Mouse (Mus musculus) spleen, postnatal 10 days (tissue): Measurements from ENCODE around the gene B3galnt1.
"Not testable (repeated sequence)": the region's sequence is repeated elsewhere in the genome, so short reads cannot be mapped to it uniquely, and the experiment has no call there.

Experiments used
- DNase-seq, 2 experiments: peaks; one replicate each; pipeline ENCODE4 v3.0.0; 2021 to 2022; ENCODE audit warnings: low spot score in 2 of 2

The B3galnt1 gene

DNA sequence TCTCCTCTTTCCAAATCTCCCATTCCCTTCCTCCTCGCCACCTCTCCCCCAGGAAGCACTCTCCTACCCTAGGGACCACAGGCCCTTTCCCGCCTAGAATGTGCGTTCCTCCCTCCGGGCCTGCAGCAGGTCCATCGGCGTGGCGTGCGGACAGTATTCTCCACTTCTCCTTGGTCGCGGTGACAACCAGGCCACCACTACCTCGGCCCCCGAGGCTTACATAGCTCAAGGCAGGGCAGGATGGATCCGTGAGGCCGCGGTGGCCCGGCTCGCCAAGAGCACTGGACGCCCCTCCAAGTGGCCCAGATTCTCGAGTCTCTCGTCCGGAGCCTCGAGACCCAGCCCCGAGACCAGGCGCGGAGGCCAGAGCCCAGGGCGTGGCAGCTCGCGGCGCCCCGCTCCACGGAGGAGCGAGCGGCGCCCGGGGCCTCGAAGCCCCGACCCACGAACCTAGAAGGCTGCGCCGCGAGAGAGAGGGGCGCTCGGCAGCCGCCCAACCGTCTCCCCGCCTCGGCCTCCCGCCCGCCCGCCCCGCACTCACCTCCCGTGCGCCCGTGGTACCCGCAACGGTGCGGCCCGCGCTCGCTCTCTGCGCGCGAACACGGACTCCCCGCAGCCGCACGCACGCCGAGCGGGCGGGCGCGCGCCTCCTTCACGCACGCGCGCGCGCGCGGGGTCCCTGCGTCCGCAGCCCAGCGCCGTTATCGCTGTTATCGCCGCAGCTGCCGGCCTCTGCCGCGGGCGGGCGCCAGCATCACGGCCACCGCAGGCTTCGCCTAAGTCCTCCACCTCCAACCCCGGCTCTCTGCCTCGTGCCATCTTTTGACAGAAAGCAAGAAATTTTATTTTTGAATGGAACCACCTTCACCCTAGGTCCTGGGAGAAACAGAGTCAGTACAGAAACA is at the start of gene B3galnt1:
B3galnt1 (minus strand) TSS at position 700 of the 905 bp plus-strand sequence.
- DNase-seq = peak; percentile 9 to 49

DNA sequence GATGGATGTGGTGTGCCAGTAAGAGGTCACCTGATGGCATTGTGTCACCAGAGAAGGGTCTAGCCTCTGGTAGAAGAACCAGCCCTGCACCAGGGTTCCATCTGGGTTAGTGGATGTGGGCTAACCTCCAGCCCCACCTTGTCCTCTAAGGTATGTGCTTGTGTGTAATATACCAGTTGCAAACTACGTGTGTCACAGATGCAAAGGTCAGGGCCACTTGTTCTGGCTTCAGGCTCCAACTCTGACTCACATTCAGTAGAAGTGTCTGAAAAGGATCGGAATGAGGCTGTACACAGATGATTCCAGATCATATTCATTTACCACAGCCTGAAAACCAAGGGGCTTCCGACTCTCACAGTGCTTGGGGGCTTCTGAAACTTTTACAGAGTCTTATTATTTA is 35.8 kb upstream of the B3galnt1 start:
- DNase-seq = no peak

DNA sequence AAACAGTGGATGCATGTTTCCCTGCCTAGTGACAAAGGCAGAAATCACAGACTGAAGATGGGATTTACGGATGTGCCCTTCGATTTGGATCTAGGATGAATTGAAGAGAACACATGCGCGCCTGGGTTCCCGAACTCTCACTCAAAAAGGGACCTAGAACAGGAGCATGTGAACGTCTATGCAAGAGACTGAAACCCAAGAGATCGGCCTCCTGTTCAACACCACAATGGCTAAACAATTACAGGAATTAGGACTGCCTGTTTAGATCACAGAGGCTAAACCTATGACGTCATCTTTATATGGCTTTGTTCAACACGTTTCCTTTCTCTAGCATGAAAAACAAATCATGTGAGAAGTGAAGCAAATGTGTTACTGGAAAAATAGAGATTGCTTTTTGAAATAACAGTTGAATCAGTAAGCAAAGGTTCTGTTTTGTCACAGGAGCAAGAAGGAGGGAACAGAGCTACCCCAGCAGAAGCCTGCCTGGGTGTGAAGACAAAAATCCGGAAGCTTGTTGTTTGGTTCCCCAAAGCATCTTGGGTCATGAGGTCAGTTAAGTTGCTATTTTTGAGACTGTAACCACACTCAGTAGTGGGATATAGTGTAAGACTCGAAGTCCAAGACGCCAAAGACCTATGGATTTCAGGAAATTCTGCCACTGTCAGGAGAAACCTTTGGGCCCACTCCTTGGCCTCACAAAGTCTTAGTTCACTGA is 35.1 kb upstream of the B3galnt1 start:
- DNase-seq = no peak

DNA sequence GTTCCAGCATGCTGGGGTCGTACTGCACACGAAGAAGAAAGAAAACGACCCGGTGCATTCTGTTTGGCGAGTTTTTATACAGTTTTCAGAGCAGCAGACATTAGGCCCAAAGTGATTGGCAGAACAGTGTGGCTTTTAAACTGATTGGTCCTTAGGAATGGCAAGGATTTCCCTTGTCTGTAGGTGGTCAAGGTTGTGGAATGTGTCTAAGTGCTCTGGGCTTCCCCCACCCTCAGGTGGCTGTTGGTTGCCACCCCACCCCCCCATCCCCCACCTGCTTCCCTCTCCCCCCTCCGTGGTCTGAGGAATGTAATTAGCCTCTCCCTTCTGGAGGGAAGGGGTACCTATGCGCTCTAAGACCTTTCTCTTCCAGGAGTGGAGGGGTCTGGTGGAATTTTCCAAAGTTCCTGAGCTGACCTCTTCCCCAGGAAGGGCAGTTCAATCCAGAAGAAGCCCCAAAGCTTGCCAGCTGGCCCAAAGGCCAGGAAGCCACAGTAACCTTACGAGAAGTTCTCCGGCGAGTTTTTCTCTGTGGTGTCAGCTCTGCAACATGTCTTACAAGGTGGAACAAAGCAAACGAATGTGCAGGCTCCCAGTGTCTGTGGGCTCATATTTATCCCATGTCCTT is 28.3 kb upstream of the B3galnt1 start:
- DNase-seq = no peak

DNA sequence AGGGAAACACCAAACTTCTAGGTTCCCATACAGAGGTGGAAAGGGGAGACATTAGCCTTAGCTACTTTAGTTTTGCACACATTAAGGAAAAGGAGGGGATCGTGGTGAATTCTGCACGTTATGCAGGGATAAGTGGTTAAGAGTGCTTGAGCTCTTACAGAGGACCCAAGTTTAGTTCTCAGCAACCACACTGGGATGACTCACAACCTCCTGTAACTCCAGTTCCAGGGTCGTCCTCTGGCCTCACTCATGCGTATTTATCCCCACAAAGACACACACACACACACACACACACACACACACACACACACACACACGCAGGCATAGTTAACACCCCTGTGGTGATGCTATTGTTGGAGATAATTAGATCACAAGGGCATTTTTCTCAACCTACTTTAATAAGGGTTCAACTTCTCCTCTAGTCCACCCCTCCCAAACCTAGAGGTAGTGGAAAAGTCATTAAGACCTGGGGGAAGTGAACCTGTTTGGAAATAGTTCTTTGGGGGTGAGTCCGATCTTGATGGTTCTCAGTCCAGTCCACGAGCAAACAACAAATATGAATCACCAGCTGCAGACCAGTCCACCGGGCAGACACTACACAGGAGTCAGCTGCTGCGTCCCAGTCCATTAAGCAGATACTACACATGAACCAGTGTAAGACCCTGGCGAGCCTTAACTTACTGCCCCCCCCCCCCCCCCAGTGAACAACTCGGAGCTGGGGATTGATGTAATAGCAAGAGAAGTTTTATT is 27.6 kb upstream of the B3galnt1 start:
- no peak for DNase-seq

DNA sequence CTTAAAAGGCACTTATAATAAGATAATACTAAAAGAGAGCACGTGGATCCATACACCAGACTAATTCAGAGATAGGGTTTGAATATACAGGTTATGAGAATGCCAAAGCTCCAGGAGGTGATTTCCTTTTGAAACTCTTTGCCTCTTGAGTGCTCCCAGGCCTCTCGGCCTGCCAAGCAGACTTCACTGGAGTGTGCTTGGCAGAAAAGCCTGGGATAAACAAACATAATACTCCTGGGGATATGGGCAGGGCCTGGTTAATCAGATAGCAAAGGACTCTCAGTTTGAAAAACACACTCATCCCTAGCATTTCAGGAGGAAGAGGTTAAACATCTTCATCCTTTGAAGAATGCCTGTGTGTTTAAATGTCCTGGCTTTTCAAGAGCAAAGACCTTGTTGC is 25.4 kb upstream of the B3galnt1 start:
- DNase-seq = no peak

DNA sequence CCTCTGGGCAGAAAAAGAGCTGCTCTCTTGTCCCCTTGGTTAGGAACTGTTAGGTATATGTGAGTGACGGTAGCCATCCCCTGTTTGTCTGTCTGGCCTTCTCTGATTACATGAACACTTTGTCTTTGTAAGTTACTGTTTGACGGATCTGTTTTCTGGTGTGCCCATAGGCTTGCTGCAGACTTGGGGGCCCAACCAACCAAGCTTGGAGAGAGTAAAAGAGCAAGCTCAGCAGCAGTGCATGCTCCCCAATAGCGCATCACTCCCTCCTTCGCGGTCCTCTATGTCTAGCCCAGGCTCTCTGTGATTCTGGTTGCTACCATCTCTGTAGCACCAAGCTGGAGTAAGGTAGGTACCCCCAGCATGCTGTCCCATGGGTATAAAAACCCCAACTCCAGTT is 9.1 kb upstream of the B3galnt1 start:
- DNase-seq = no peak

DNA sequence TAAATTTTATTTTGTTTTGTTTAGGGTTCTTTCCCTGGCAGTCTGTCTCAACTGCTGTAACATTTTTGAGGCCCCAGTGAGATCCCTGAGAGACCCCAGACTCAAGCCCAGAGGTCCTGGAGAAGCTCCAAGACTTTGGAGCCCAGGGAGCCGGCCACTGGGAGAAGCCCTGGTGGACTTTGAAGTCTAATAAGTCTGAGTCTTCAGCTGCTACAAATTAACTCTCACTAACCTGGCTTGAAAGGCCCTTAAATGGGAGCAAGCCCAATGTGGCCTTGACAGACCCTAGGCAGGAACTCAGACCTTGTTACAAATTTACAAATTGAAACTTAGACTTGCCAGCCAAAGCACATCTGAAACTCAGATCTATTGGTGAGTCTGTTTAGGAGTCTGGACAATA is 8.7 kb upstream of the B3galnt1 start:
- DNase-seq = no peak

DNA sequence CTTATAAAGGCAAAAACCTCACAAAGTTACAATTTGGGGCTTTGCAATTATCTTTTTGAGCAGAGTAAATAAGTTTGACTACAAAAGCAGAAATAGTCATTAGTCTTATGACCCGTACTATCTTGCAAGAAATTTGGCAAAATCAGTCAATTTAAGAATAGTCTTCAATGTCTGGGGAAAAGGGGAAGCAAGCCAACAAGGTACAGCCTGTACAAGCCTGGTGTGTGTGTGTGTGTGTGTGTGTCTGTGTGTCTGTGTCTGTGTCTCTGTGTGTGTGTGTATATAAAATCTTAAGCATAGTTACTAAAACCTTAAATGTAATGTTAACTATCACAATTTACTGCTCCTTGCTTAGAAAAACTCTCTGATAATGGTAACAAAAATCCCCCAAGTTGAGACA is 8.2 kb upstream of the B3galnt1 start:
- DNase-seq = no peak

DNA sequence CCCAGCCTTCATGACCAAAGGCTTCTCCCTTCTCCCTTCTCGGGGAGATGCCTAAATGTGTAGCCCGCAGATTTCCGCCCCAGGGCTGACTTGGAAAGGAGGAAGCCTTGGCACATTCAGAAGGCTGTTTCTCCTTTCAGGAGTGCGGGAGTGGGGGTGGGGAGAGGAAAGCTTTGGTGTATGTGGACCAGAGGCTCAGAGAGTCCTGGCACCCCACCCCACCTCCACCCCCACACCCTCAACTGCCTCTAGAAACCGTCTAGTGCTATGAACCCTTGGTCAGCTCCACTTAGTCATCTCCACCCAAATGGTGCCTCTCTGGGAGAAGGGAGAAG is 373 bp upstream of the B3galnt1 start:
- no peak for DNase-seq

DNA sequence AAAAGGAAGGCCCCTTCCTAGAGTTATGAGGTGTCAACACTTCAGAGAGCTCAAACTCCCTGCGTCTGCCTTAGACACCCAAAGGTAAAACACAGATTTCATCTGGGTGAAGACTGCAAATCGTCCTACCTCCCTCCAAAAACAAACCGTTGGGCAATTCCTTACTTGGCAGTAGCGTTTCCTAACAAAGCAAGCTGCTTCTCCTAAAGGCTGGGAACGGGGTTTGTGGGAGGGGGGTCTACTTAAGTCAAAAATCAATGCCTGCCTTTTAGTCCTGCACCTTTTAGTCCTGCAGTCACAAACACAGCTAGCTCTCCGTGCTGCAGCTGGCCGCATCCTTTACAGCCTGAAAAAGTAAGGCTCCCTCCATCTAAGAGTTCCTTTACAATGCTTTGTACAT is 944 bp downstream of the B3galnt1 start:
- no peak for DNase-seq

DNA sequence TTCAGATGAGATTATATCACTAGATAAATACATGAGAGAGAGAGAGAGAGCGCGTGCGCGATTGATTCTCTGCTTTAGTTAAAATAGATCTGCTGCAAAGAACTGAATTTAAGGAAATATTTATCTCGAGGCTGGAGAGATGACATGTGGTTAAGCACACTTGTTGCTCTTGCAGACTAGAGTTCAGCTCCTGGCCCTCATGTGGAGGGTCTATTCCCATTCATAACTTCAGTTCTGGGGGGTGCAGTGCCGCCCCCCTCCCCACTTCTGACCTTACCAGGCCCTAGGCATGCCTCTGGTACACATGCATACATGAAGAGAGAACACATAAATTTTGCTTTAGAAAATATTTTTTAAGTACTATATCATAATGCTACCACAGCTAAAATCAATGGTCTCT is 1.5 kb downstream of the B3galnt1 start:
- DNase-seq = no peak

DNA sequence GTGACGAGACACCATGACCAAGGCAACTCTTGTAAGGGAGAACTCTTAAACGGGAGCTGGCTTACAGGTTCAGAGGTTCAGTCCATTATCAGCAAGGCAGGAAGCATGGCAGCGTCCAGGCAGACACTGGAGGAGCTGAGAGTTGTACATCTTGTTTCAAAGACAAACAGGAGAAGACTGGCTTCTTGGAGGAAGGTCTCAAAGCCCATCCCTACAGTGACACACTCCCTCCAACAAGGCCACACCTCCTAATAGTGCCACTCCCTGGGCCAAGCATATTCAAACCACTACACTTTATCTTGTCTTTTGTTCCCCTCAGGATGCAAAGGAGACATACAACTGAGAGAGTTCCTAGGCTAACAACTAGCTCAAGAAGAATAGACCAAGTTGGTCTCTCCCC is 2.6 kb downstream of the B3galnt1 start:
- no peak for DNase-seq

DNA sequence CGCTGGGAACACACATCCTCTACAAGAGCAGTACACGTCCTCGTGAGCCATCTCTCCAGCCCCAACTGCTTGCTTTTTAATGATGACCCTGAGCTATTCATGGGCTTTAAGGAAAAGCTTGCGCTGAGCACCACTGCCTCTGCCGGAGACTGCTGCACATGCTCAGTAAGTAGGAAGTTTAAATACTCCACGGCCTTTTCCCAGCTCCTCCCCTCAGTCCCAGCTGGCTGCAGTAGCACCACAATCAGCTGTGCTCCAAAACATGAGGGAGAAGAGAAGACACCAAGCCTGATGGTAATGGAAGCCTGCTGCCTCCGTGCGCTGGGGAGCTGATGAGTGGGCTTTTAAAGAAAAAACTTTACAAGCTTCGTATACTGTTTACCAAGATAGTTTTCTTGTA is 4.7 kb downstream of the B3galnt1 start:
- no peak for DNase-seq

DNA sequence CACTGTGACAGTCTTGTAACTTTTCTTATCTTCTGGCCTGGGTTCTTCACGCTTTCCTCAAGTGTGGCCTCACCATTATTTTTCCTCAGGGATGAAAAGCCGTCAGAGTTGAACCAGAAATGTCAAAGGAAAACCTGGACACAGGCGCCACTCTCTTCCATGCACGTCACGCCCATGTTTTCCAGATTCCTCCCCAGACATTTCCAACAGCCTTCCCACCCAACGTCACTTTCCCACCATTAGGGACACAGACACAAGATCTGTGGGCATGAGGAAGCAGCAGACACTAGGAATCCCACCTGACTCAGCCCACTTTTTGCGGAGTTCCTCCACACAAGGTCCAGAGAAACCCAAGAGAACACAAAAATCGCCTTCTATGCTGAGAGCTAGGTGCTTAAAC is 5.3 kb downstream of the B3galnt1 start:
- no peak for DNase-seq

DNA sequence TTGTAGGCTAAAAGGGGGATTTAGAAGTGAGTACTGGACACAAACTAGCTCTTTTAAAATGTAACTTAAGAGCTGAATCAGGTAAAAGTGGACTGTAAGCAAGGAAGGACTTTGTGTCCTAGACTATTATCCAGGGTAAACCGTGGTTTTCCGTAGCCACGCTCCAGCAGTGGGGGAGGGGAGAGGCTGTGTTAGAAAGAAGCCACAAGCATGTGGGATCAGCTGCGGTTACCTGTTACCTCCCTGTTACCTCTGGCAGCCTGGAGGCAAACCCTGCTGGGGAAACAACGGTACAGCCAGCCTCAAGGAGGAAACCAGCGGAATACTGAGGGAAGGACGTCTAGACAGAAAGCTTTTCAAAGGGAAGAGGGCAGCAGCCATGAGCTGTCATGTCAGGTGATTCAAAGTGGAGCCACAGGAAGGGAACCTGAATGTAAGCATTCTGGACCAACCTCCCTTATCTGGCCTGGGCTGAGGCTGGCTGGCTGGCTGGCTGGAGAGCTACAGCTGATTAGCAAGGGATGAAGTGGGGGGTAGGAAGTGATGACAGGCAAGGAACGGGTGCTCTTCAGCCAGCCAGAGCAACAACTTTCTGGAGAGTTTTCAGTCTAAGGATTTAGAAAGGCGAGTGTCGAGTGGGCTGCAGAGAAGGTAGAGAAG is 10.5 kb downstream of the B3galnt1 start:
- DNase-seq = no peak

DNA sequence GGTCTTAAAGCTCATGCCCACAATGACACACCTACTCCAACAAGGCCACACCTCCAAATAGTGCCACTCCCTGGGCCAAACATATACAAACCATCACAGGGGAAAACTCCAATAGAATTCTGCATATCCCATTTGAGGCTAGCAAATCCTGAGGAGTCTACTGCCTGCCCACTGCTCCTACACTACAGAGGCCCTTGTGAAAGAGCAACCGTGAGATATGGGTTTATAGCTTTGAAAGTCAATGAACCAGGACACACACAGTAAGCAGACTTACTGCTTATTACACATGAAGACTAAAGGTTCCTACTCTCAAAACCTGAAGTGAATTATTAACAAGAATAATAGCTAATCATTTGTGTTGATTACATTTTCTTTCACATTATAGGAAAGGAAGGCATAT is 15.0 kb downstream of the B3galnt1 start:
- DNase-seq = no peak

DNA sequence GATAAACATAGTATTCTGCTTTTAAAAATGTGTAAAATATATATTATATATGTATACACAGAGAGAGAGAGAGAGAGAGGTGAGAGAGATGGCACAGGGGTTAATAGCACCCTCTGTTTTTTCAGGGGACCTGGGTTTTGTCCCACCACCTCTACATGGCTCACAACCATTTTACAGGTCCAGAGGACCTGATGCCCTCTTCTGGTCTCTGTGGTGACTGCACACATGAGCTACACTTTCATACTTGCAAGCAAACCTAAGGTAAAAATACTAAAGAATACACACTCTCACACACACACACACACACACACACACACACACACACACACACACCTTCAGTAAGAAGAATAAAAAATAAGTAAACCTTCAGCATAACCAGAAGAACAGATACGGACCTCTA is 20.0 kb downstream of the B3galnt1 start:
- DNase-seq = no peak

DNA sequence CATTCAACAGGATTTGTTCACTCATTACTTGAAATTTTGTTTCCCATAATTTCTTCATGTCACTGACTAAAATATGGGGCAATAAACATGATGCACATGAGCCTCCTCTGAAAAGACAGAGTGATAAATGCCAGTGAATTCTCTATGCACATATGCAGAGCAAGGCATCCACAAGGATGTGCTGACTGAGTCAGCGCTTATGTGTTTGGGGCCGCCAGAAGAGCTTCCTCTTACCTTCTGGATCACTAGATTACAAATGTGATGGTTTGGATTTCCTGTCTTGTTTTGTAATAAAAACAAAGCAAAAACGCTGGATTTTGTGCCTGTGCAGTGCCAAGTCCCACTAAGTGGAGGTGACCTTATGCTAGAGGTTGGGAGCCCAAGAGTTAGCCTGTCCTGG is 22.0 kb downstream of the B3galnt1 start:
- no peak for DNase-seq

DNA sequence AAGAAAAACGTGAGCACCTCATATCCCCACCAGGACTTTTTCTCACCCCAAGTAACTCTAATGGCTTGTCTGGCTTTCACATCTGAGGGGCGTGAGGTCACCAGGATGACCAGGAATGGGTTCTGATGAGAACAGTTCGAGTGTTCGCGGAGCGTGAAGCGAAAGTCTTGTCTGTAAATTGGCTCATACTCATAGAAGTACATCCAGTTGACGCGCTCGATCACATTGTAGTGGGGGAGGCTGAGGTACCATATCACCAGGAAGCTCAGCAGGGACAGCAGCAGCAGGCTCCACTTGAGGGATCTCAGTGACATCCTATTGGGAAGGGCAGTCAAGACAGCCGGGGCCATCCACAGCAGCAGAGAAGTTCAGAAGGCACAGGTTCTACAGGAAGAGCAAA is 23.2 kb downstream of the B3galnt1 start:
- DNase-seq = no peak

DNA sequence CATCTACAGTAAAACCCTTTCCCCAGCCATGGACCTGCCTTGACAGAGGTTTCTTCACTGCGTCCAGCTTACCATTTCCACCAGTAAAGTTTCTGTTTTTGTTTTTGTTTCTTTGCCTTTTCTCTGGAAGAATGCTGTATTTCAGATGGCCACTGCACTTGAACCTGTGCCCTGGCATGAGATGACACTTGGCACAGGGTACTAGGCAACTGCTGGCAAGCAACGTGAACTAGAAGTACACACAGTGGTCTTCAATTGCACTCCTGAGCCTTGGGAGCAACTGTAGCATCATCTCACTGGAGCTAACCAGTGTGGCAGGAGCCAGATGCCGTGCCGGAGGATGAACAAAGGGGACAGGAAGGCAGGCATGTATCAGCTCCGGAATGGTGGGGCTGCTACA is 26.2 kb downstream of the B3galnt1 start:
- DNase-seq = no peak

DNA sequence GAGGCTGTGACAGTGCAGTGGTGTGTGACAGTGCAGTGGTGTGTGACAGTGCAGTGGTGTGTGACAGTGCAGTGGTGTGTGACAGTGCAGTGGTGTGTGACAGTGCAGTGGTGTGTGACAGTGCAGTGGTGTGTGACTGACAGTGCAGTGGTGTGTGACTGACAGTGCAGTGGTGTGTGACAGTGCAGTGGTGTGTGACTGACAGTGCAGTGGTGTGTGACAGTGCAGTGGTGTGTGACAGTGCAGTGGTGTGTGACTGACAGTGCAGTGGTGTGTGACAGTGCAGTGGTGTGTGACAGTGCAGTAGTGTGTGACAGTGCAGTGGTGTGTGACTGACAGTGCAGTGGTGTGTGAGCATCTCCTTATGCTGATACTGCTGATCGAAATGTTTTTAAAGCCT is 33.2 kb downstream of the B3galnt1 start:
- DNase-seq = not testable (repeated sequence)
